Mouse (Mus musculus) mature B cell (primary cell): Measurements from ENCODE around the gene Vps53.

Experiments used
- in situ Hi-C: fragments of 300-500 bp; cut with MboI; formaldehyde crosslinking; loops from 2 replicates; pipeline ENCODE4 v1.14.3; 2019

The Vps53 gene

GRCm38 (mm10) chr11:76168976-76169375, 10.5 kb downstream of the Vps53 start:
- in situ Hi-C loops: loop anchor here (10.0 kb wide), 1 partner anchor 244 kb away; no protein-coding TSS in a partner anchor

GRCm38 (mm10) chr11:76167079-76167765, 12.2 kb downstream of the Vps53 start:
- in situ Hi-C loops: loop anchor here (10.0 kb wide), 1 partner anchor 242 kb away; no protein-coding TSS in a partner anchor

GRCm38 (mm10) chr11:76166657-76167056, 12.8 kb downstream of the Vps53 start:
- in situ Hi-C loops: loop anchor here (10.0 kb wide), 1 partner anchor 242 kb away; no protein-coding TSS in a partner anchor

- in situ Hi-C loops: loop anchor here (10.0 kb wide), 1 partner anchor 235 kb away; no protein-coding TSS in a partner anchor
Measured at GRCm38 (mm10) chr11:76160251-76160650, 19.2 kb downstream of the Vps53 start.

- in situ Hi-C loops: no loop called here
Measured at GRCm38 (mm10) chr11:76158375-76158774, 21.1 kb downstream of the Vps53 start.

GRCm38 (mm10) chr11:76154861-76155260, 24.6 kb downstream of the Vps53 start:
- in situ Hi-C loops: no loop called here

- in situ Hi-C loops: no loop called here
Measured at GRCm38 (mm10) chr11:76154200-76154599, 25.2 kb downstream of the Vps53 start.

GRCm38 (mm10) chr11:76153236-76153951, 26.1 kb downstream of the Vps53 start:
- in situ Hi-C loops: no loop called here

- in situ Hi-C loops: no loop called here
Measured at GRCm38 (mm10) chr11:76150980-76151379, 28.5 kb downstream of the Vps53 start.

- in situ Hi-C loops: no loop called here
Measured at GRCm38 (mm10) chr11:76148055-76149008, 31.1 kb downstream of the Vps53 start.

GRCm38 (mm10) chr11:76146187-76147010, 33.0 kb downstream of the Vps53 start:
- in situ Hi-C loops: no loop called here

GRCm38 (mm10) chr11:76145169-76145568, 34.3 kb downstream of the Vps53 start:
- in situ Hi-C loops: no loop called here

GRCm38 (mm10) chr11:76144386-76144785, 35.1 kb downstream of the Vps53 start:
- in situ Hi-C loops: no loop called here

- in situ Hi-C loops: no loop called here
Measured at GRCm38 (mm10) chr11:76137996-76138395, 41.5 kb downstream of the Vps53 start.

GRCm38 (mm10) chr11:76135641-76136437, 43.6 kb downstream of the Vps53 start:
- in situ Hi-C loops: no loop called here

- in situ Hi-C loops: no loop called here
Measured at GRCm38 (mm10) chr11:76130859-76131258, 48.6 kb downstream of the Vps53 start.

- in situ Hi-C loops: no loop called here
Measured at GRCm38 (mm10) chr11:76125386-76125785, 54.1 kb downstream of the Vps53 start.

GRCm38 (mm10) chr11:76123517-76123916, 55.9 kb downstream of the Vps53 start:
- in situ Hi-C loops: no loop called here

- in situ Hi-C loops: no loop called here
Measured at GRCm38 (mm10) chr11:76122571-76122970, 56.9 kb downstream of the Vps53 start.

GRCm38 (mm10) chr11:76121086-76121485, 58.4 kb downstream of the Vps53 start:
- in situ Hi-C loops: no loop called here
